Mouse (Mus musculus) hematopoietic stem cell, adult 5-6 weeks (primary cell): ENCODE data around the gene Rab17. TPM values are rescaled to one million over a fixed set of nuclear protein-coding genes. Genes with fewer than 3 reads are reported as not detected.

Experiments
- ATAC-seq, 2 experiments: fragments of 125-278 bp in 1 of 2; replicated peaks in 1 of 2; 2 replicates each; pipeline ENCODE4 v1.8.0; 2016 to 2017; ENCODE audit warnings: inconsistent platforms in 2 of 2, mild to moderate bottlenecking in 2 of 2, moderate number of reproducible peaks in 2 of 2, low read depth in 1 of 2, moderate TSS enrichment in 1 of 2; ENCODE audit not compliant: low FRiP score in 2 of 2, poor library complexity in 2 of 2, severe bottlenecking in 2 of 2, insufficient read depth in 1 of 2, low TSS enrichment in 1 of 2
- total RNA-seq: library from RNA; stranded (forward); fragments of 172-1452, 232-1000 nt; gene quantifications from 2 replicates; pipeline ENCODE4 v1.2.3, GENCODE M21; 2017

Gene Rab17
- total RNA-seq, 1 experiment from 2014 or later = 3.4 TPM

DNA sequence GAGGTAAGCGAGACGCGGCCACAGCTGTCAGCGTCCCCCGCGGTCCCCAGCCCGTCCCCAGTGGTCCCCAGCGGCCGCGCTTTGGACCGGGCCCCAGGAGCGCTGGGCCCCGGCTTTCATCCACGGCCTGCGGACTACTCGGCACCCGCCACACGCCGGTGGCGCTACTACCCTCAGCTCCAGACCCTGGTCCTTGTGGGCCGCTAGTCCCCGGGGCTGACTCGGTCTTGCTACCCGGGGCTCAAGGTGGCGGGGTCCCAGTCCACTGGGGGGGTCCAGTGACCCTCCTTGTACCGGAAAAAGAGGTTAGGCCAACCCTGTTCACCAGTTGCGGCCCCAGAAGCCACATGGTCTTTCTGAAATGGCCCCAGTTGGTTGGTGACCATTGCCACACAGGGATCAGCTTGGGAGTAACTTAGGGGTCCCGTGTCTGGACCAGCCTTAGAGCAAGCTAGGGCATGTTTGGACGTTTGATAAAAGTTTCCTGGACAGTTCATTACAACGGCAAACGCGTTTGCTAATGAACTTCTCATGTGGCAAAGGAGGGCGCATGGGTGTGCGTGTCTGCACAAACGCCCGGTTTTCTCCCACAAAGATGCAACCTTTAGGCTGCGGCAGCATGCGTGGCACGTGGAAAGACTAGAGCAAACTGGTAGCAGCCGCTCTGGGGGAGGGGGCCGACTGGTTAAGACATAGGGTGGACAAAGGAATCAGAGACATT is 29.6 kb upstream of the Rab17 start:
- ATAC-seq = no peak

- ATAC-seq = peak; percentile 57; a peak in 2 of 4 replicates
Measured at GRCm38 (mm10) chr1:90998268-90998890, 28.9 kb upstream of the Rab17 start, which contains the start of gene Lrrfip1. TSS of gene Lrrfip1 (plus strand) at chr1:90998737.

DNA sequence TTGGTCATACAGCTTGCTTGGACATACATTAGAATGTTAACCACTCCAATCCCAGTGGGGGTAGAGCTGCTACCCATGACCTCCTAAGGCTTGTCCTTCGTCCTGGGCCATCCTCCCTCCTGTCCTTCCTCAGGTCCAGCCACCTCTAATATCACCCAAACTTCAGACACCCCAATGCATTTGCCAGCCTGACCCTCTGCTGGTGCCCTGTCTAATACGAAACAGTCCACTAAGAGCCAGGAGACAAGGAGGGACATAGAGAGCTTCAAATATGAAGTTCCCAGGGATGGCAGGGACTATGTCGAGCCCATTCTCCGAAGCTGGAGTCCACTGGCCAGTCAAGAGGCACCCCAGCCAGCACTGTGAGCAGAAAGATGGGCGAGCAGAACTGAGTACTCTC is 28.2 kb upstream of the Rab17 start:
- ATAC-seq = no peak

DNA sequence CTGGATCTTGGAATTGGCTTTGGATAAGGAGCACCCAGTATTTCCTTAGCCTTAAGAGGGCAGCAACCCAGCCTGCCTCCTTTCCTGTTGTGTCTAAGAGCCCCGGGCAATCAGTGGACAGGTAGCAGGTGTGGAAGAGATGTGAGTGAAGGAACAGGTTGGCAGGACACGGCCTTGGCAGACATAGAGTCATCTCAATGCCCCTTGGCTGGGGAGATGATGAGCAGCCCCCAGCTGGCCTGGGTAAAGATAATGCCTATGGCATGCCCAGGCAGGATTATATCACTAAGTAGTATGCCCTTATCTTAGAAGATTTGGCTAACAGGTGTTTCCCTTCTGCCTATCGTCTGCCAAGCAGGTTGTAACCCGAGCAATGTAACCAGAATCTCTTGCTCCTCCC is 27.7 kb upstream of the Rab17 start:
- no peak for ATAC-seq

GRCm38 (mm10) chr1:90995916-90996315 is 26.5 kb upstream of the Rab17 start:
- no peak for ATAC-seq

GRCm38 (mm10) chr1:90981346-90981745 is 11.9 kb upstream of the Rab17 start:
- ATAC-seq = no peak

- no peak for ATAC-seq
Measured at GRCm38 (mm10) chr1:90980638-90981330, 11.3 kb upstream of the Rab17 start.

DNA sequence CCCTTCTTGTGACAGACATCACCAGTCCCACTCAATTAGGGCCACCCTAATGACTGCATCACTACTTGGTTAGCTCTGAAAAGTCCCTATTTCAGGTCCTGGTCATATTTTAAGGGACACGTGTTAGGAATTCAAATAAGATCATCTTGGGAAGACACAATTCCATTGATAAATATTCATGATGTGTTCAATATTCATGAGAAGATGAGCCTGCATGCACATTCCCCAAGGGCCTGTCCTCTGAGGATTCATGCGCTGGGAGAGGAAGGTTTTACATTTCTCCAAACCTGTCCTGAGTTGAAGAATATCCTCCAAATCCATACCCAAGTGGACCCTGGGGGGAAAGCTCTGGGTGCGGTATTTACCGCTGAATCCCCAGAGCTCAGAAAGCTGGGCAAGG is 6.5 kb upstream of the Rab17 start:
- no peak for ATAC-seq

DNA sequence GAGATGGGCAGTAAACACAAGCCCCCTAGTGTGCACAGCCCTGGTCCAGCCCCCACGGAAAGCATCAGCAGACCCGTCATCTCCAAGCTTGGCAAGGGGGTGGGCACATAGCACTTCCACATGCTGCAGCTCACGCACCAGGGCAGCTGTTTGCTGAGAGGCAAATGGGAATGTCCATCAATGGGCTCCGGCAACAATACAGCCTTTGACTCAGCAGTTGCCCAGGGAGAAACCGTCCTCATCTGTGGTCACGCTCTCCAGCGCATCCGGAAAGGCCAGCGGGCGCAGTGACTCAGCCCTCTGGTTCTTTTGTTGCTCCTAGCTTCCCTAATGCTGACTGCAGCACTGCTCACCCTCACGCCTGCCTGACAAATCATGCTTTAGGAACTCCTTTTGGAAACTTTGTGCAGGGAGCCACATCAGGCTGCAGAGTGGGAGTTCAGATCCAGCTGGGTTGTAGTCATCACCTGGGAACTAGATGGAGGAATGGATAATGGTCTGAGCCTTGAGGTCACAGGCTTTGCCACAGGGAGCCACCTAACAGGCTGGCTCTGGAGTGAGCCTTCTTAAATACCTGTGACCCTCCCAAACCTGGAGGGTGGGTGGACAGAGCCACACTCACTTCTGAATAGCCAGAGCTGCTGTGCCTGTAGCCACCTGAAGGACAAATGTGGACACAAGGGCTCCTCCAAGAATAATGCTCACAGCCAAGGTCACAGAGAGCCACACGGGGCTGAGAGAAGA is 5.6 kb upstream of the Rab17 start:
- peak; percentile 66 to 71 for ATAC-seq

DNA sequence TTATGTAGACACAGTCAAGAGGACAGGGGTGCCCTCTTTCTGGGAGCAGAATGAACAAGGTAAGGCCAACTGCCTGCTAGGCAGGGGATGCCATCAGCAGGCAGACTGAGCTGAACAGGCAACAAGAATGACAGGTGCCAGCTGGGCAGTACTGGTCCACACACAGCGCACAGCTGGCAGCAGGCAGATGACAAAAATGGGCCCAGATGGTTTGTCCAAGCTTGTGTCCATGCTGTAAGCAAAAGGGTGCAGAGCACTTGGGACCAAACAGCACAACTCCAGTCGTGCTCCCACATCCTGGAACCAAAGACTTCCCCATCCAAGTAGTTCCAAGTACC is 4.1 kb upstream of the Rab17 start:
- 0 out of 4 replicates have a peak, but pooled peaks of 1 of the 2 experiments have one; percentile 16 for ATAC-seq

- peak; percentile 78 to 80 for ATAC-seq
Measured at GRCm38 (mm10) chr1:90972911-90973573, 3.6 kb upstream of the Rab17 start.

- no peak for ATAC-seq
Measured at GRCm38 (mm10) chr1:90969881-90970390, 475 bp upstream of the Rab17 start.

- ATAC-seq = no peak
Measured at GRCm38 (mm10) chr1:90968649-90969048, 812 bp downstream of the Rab17 start.

- ATAC-seq = no peak
Measured at GRCm38 (mm10) chr1:90967583-90967982, 1.9 kb downstream of the Rab17 start.

GRCm38 (mm10) chr1:90962994-90963393 is 6.5 kb downstream of the Rab17 start:
- ATAC-seq = no peak

- no peak for ATAC-seq
Measured at GRCm38 (mm10) chr1:90962526-90962925, 6.9 kb downstream of the Rab17 start.
